Mouse (Mus musculus) embryonic facial prominence, embryonic 13.5 days (tissue): ENCODE data around the gene Med28. TPM values are rescaled to one million over a fixed set of nuclear protein-coding genes. Genes with fewer than 3 reads are reported as not detected.
A peak's percentile ranks its signal among the peaks of the same experiment; 100 is the strongest.

Source experiments
- ATAC-seq: fragments of 200-750 bp; cut with Nextera tagmentation; 2 replicates; pipeline ENCODE4 v1.8.0; 2017; ENCODE audit warnings: low read depth; ENCODE audit not compliant: insufficient number of reproducible peaks, insufficient read depth, low FRiP score, low TSS enrichment
- H3K27ac ChIP-seq: fragments of 300-500 bp; sonication (generic); 2 replicates; pipeline ENCODE4 v1.5.1; 2015; ENCODE audit warnings: moderate library complexity, mild to moderate bottlenecking, inconsistent platforms
- H3K27me3 ChIP-seq: fragments of 300-500 bp; sonication (generic); 2 replicates; pipeline ENCODE4 v1.6.1; 2015; ENCODE audit warnings: mild to moderate bottlenecking, inconsistent platforms
- H3K36me3 ChIP-seq: fragments of 300-500 bp; sonication (generic); 2 replicates; pipeline ENCODE4 v1.6.1; 2015; ENCODE audit warnings: mild to moderate bottlenecking, inconsistent platforms
- H3K4me1 ChIP-seq: fragments of 300-500 bp; sonication (generic); 2 replicates; pipeline ENCODE4 v1.6.1; 2015; ENCODE audit warnings: inconsistent platforms
- H3K4me2 ChIP-seq: fragments of 300-500 bp; sonication (generic); 2 replicates; pipeline ENCODE4 v1.6.1; 2015; ENCODE audit warnings: moderate library complexity, mild to moderate bottlenecking, inconsistent platforms
- H3K4me3 ChIP-seq: fragments of 300-500 bp; sonication (generic); 2 replicates; pipeline ENCODE4 v1.5.1; 2015; ENCODE audit warnings: mild to moderate bottlenecking, inconsistent platforms
- H3K9ac ChIP-seq: fragments of 300-500 bp; sonication (generic); 2 replicates; pipeline ENCODE4 v1.6.1; 2015; ENCODE audit warnings: mild to moderate bottlenecking, inconsistent platforms
- H3K9me3 ChIP-seq: fragments of 300-500 bp; sonication (generic); 2 replicates; pipeline ENCODE4 v1.6.1; 2016; ENCODE audit warnings: inconsistent platforms
- WGBS: fragments of 180-500 bp; shearing (Covaris S2); methylation state at CpG from one replicate; pipeline ENCODE4 v1.1.7; 2015; ENCODE audit warnings: mixed read lengths; 5-methylcytosine and 5-hydroxymethylcytosine counted together
- polyA plus RNA-seq: library from polyadenylated mRNA; unstranded; fragments of >200 nt; fragmentation: Nextera tagmentation; extraction: Ambion mirVana; gene quantifications from 2 replicates; pipeline ENCODE4 v1.2.1, GENCODE M21; 2015

Med28 gene
- polyA plus RNA-seq, 1 experiment from 2014 or later: 255 TPM

DNA sequence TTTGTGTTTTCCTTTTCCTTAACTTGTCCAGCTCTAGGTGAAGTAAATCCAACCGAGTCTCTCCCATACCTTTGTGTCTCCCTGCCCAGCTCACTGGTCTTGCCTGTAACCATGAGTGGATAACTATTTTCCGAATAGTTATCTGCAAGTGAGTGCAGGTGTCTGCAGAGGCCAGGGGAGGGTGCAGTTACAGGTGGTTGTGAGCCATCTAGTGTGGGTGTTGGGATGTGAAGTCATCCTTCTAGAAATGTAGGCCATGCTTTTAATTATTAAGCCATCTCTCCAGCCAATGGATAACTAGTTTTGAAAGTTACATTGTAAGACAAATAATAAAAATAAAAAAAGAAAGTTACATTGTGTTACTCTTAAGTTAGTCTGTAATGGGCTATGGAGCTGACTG is 6.5 kb upstream of the Med28 start:
- Histone ChIP-seq H3K4me1 (no peaks in the 10 kb centered on the region), H3K4me3 (no peak overlapping the region), H3K9me3 (no peaks in the 10 kb centered on the region), H3K27me3 (no peaks in the 10 kb centered on the region), H3K36me3 (peaks cover 42% of the 10 kb centered on the region), H3K27ac (no peak overlapping the region), H3K9ac (no peak overlapping the region), H3K4me2 (no peak overlapping the region)
- no peak for ATAC-seq
- WGBS: 88% methylated on average over 2 of the region's 2 CpGs

DNA sequence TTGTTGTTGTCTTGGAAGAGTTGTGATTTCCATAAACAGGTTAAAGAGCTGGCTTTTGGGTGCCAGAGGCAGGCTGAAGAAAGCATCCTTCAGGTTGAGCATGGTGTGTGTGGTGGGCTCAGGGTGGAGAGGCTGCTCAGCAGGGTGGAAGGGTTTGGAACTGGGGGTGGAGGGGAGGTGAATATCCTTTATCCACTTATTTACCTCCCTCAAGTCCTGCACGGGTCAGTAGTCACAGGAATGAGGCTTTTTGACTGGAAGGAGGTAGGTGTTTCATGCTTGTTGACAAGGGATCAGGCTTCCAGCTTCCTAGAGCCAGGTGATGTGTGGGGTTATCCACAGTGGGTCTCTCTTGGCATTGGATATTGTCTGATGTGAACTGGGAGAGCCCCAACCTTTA is 5.4 kb upstream of the Med28 start:
- H3K9me3 ChIP-seq: no peaks in the 10 kb centered on the region
- H3K4me1 ChIP-seq: 0 out of 2 replicates have a peak, but pooled peaks cover 1% of the 10 kb centered on the region
- no peak overlapping the region for H3K4me2 ChIP-seq
- no peak overlapping the region for H3K27ac ChIP-seq
- no peak overlapping the region for H3K9ac ChIP-seq
- 67% methylated on average over 1 of the region's 1 CpGs for WGBS
- no peaks in the 10 kb centered on the region for H3K27me3 ChIP-seq
- peaks cover 39% of the 10 kb centered on the region for H3K36me3 ChIP-seq
- no peak overlapping the region for H3K4me3 ChIP-seq
- ATAC-seq: no peak

DNA sequence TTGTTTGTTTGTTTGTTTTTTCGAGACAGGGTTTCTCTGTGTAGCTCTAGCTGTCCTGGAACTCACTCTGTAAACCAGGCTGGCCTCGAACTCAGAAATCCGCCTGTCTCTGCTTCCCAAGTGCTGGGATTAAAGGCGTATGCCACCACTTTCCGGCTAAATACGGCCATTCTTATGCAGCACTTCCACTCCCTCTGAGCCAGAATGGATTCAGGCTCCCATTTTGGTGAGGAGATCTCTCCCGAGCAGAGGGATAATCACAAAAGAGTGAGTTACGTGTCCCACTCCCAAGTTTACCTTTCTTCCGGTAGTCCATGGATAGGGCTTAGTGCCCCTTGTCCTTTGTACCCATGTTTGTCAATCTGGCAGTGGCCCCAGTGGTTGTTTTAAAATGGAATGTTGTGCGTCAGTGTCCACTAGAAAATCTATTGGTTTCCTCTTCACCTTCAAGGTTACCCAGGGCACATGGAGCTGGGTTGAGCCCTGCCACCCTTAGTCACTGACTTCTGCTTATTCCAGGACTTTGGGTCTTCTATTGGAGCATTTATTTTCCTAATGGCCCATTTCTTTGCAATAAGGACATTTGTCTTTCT is 4.8 kb upstream of the Med28 start:
- no peak for ATAC-seq
- Histone ChIP-seq H3K4me3 (no peak overlapping the region), H3K27ac (no peak overlapping the region), H3K36me3 (peaks cover 33% of the 10 kb centered on the region), H3K27me3 (no peaks in the 10 kb centered on the region), H3K9ac (no peak overlapping the region), H3K9me3 (no peaks in the 10 kb centered on the region), H3K4me2 (no peak overlapping the region), H3K4me1 (0 out of 2 replicates have a peak, but pooled peaks cover 4% of the 10 kb centered on the region)
- WGBS: 87% methylated on average over 10 of the region's 10 CpGs

DNA sequence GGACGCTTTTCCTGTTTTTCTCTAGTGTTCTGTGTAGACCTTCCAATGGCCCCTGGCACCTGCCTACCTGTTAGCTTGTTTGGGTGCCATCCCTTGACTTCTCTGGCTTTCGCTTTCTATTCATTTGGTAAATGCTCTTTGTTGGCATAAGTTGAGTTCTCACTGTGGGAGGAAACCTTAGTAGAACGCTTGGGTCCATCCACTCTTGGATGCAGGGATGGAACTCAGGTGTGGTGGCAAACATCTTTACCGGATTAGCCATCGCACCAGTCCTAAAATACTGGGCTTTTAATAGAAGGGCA is 731 bp downstream of the Med28 start:
- 2% methylated on average over 5 of the region's 5 CpGs for WGBS
- Histone ChIP-seq H3K9me3 (no peaks in the 10 kb centered on the region), H3K4me3 (peak overlapping the region; percentile 98), H3K9ac (peak overlapping the region; percentile 93), H3K4me1 (peaks cover 16% of the 10 kb centered on the region), H3K4me2 (peak overlapping the region; percentile 91), H3K27me3 (no peaks in the 10 kb centered on the region), H3K27ac (no peak overlapping the region), H3K36me3 (peaks cover 28% of the 10 kb centered on the region)
- no peak for ATAC-seq

DNA sequence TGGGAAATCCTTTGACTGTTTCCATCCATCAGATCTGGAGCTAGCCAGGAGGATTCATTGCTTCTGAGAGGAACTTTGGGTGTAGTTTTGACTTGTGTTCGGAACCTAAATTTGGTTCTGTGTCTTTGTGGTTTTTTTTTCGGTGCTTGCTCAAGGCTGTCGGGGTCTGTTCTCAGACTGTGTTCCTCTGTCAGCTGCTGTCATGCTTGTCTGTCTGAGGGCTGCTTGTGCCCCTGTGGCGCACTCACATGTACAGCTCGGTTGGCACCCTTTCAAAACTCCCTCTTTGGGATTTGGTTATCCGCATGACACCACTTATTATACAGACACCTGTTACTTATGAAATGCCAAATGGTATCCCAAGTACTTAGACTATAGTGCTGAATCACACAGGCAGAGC is 1.6 kb downstream of the Med28 start:
- peaks cover 37% of the 10 kb centered on the region for H3K36me3 ChIP-seq
- H3K9ac ChIP-seq: no peak overlapping the region
- H3K27me3 ChIP-seq: no peaks in the 10 kb centered on the region
- 87% methylated on average over 6 of the region's 6 CpGs for WGBS
- H3K4me3 ChIP-seq: peak overlapping the region; percentile 98; the same call in 1 of the 2 replicates
- ATAC-seq: no peak
- peak overlapping the region; percentile 91 for H3K4me2 ChIP-seq
- no peak overlapping the region for H3K27ac ChIP-seq
- H3K4me1 ChIP-seq: peaks cover 16% of the 10 kb centered on the region
- no peaks in the 10 kb centered on the region for H3K9me3 ChIP-seq

DNA sequence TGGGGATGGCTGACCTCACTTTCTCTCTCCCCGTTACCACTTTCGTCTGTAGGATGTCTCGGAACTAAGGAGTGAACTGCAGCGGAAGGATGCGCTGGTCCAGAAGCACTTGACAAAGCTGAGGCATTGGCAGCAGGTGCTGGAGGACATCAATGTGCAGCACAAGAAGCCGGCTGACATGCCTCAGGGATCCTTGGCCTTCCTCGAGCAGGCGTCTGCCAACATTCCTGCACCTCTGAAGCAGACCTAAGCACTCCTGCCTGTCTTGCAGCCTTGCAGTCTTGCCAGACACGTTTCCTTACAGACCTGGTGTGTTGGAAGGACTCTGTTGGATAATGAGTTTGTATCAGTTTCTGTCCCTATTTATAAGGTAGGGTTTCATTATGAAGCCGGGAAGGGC is 5.1 kb downstream of the Med28 start:
- Histone ChIP-seq H3K4me2 (no peak overlapping the region), H3K9me3 (no peaks in the 10 kb centered on the region), H3K4me3 (no peak overlapping the region), H3K36me3 (peaks cover 64% of the 10 kb centered on the region), H3K9ac (no peak overlapping the region), H3K4me1 (peaks cover 12% of the 10 kb centered on the region), H3K27ac (no peak overlapping the region), H3K27me3 (no peaks in the 10 kb centered on the region)
- ATAC-seq: no peak
- 92% methylated on average over 10 of the region's 10 CpGs for WGBS

DNA sequence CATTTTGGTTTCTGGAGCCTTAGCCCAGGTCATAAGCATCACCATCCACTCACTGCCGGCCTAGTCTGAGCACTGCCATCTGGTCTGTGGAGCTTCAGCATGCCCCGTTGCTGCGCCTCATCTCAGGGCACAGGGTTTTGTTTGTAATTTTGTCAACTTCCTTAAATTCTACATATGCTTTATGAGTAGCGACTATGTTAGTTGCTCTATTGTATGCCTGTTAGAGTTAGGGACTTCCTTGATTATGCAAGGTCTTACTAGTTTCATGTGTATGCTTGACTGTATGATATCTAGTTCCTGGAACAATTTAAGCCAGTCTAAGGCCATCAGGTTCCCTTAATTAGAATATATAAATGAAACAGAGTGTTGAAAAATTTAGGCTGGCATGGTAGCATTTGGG is 6.3 kb downstream of the Med28 start:
- peaks cover 8% of the 10 kb centered on the region for H3K4me1 ChIP-seq
- H3K4me2 ChIP-seq: no peak overlapping the region
- H3K9me3 ChIP-seq: no peaks in the 10 kb centered on the region
- no peak overlapping the region for H3K9ac ChIP-seq
- 94% methylated on average over 4 of the region's 4 CpGs for WGBS
- no peak for ATAC-seq
- H3K27me3 ChIP-seq: no peaks in the 10 kb centered on the region
- H3K4me3 ChIP-seq: no peak overlapping the region
- peaks cover 75% of the 10 kb centered on the region for H3K36me3 ChIP-seq
- no peak overlapping the region for H3K27ac ChIP-seq

DNA sequence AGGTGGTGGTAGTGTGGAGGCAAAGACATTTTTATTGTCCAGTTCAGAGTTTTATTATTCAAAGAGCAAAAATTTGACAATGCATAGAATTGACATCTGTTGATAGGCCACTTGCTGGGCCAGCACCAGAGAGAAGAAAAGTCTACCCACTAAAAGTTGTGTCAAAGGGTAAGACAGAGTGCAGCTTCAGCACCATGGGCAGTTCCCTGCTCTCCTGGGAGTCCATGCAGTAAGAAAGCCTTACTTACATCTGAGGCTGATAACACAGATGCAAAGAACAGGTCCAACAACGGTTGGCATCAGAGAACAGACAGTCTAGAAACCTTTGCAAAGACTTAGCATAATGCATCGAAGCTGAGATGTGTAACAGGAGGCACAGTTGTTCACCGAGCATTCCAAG is 9.7 kb downstream of the Med28 start:
- no peak for ATAC-seq
- Histone ChIP-seq H3K4me1 (0 out of 2 replicates have a peak, but pooled peaks cover 3% of the 10 kb centered on the region), H3K27me3 (no peaks in the 10 kb centered on the region), H3K9me3 (no peaks in the 10 kb centered on the region), H3K4me2 (no peak overlapping the region), H3K9ac (no peak overlapping the region), H3K27ac (no peak overlapping the region), H3K36me3 (peaks cover 65% of the 10 kb centered on the region), H3K4me3 (no peak overlapping the region)
- WGBS: 84% methylated on average over 3 of the region's 3 CpGs

DNA sequence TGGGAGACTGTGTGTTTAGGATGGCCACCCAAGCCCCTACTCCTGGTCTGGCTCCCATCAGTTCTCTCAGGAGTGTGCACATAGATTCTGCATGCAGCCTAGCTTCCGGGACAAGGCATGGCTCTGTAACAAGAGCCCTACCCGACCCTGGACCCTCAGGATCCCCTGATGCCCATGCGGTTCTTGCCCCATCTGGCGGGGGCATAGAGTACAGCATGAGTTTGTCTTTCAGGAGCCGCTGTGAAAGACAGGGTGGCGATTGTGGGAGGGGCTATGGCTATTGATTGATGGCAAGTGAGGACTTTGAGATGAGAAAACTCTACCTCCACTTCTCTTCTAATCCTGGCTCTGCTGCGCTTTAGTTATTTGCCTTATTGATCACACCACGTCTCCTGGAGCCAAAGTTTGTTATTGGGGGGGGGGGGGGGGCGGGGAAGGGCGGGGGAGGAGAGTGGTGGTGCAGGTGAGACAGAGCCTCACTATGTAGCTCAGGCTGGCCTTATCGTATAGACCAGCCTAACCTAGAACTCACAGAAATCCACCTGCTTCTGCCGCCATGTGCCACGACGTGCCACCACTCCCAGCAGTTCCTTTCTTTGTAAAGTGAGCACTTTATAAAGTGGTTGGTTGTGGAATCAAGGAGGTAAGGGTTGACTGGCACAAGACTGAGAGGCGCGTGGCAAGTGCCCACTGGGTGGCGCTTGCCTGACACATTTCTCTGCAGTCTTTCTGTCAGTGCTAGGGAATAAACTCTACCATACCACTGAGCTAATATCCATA is 14.5 kb downstream of the Med28 start:
- peak overlapping the region; percentile 36; the same call in 1 of the 2 replicates for H3K9ac ChIP-seq
- ATAC-seq: no peak
- H3K27ac ChIP-seq: no peak overlapping the region
- WGBS: 2% methylated on average over 15 of the region's 17 CpGs
- 0 out of 2 replicates have a peak, but pooled peaks cover 3% of the 10 kb centered on the region for H3K4me1 ChIP-seq
- H3K4me2 ChIP-seq: no peak overlapping the region
- H3K27me3 ChIP-seq: no peaks in the 10 kb centered on the region; the same call in 1 of the 2 replicates
- peaks cover 19% of the 10 kb centered on the region for H3K36me3 ChIP-seq
- H3K4me3 ChIP-seq: no peak overlapping the region
- H3K9me3 ChIP-seq: no peaks in the 10 kb centered on the region

DNA sequence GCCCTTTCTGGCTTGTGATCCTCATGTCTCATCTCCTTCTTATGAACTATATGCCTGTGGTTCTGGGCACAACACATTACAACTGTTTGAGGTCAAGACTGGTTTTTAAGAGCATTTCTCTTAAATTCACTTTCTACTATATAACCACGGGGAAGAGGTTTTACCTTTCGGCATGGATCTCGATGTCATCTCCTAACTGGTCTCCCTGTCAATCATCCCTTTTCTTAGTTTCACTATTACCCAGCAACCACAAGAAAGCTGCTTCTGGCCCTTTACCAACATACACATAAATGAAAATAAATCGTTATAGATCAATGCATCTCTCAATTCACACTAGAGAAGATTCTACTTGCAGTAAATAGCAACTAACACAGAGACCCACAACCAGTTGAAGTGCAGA is 15.1 kb downstream of the Med28 start:
- WGBS: 64% methylated on average over 4 of the region's 4 CpGs
- no peaks in the 10 kb centered on the region for H3K9me3 ChIP-seq
- no peaks in the 10 kb centered on the region; the same call in 1 of the 2 replicates for H3K27me3 ChIP-seq
- H3K27ac ChIP-seq: no peak overlapping the region
- H3K9ac ChIP-seq: no peak overlapping the region
- H3K4me2 ChIP-seq: no peak overlapping the region
- H3K4me1 ChIP-seq: 0 out of 2 replicates have a peak, but pooled peaks cover 3% of the 10 kb centered on the region
- ATAC-seq: no peak
- peaks cover 15% of the 10 kb centered on the region for H3K36me3 ChIP-seq
- no peak overlapping the region for H3K4me3 ChIP-seq

DNA sequence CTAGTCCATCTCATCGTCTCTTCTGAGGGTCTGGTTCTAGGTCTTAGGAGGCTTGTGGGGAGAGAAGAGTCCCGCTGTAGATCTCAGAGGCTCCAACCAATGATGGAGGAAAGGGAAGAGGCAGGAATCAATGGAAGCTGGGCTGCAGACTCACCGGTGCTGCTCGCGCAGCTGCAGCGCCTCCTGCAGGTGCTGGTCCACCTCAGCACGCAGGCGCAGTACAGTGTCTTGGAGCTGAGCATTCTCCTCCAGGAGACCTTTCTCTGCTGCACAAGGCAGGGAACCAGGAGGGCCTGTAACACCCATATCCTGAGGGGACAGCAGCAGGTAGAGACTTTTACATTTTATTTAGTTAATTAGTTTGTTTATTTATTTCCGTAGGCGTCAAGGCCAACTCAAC is 19.5 kb downstream of the Med28 start:
- Histone ChIP-seq H3K4me2 (no peak overlapping the region), H3K27ac (no peak overlapping the region), H3K9me3 (no peaks in the 10 kb centered on the region), H3K4me3 (no peak overlapping the region), H3K36me3 (no peaks in the 10 kb centered on the region), H3K4me1 (peaks cover 6% of the 10 kb centered on the region; the same call in 1 of the 2 replicates), H3K27me3 (no peaks in the 10 kb centered on the region; the same call in 1 of the 2 replicates), H3K9ac (no peak overlapping the region)
- ATAC-seq: no peak
- 58% methylated on average over 10 of the region's 10 CpGs for WGBS

DNA sequence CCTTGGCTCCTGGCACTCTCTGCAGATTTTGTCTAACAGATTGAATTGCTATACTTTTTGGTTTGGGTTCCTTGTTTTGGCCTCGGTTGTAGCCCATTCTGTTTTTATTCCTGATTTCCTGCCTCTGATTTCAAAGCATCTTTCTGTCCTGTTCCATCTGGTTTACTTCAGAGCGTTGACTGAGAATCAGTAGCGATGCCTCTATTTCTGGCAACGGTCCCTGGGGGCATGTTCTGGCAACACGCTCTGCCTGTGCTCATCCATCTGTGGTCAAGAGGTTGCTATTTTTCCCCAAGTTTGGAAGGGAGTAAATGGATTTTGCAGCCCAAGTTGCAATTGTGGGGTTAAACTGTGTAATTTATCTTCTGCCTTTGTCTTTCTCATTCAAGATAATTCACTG is 23.3 kb downstream of the Med28 start:
- Histone ChIP-seq H3K27ac (no peak overlapping the region), H3K9me3 (no peaks in the 10 kb centered on the region), H3K4me1 (peaks cover 6% of the 10 kb centered on the region; the same call in 1 of the 2 replicates), H3K27me3 (no peaks in the 10 kb centered on the region), H3K36me3 (no peaks in the 10 kb centered on the region), H3K4me2 (no peak overlapping the region), H3K9ac (no peak overlapping the region), H3K4me3 (no peak overlapping the region)
- no peak for ATAC-seq
- 13% methylated on average over 5 of the region's 5 CpGs for WGBS
